Mouse (Mus musculus): ENCODE data around the gene Gm5485.

DNA sequence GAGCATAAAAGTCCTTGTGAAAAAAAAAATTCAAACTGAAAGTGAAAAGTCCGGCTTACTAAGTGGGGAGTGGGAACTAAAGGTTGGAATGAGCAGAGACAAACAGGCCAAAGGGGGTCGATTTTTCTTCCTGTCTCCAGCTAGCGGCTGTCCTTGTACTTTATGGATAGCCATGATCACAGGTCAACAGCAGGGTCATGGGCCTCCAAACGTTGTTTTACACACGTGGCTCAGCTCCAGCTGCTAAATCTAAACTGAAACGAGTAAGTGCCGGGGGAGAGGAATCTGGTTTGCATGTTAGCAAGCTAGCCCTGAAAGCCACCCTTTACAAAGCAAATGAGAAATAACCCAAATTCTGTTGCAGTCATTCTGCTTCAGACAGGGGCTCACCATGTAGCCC is 2.6 kb downstream of the Gm5485 start:
- TF ChIP-seq CTCF (IDR thresholded peaks at IDR 0.05; ENCODE audit: low read depth, low read length): no peak
- no peak for TF ChIP-seq POLR2A (IDR thresholded peaks at IDR 0.05; ENCODE audit: extremely low read depth, insufficient read depth, low read length)

Measured in liver, adult 2 months (tissue).